In genomic region chr1:91206336-91206735, GRCm38 (mm10) we compare ENCODE assay signal across 13 mouse cellular contexts.
"Had no signal": no experiment of that assay in that cellular context is flagged by ENCODE, and none has a peak within 500 bp of the region (broad histone marks: within the 10 kb centered on the region; RNA-seq: fewer than 3 reads in every experiment).

No protein-coding gene starts in this region.

- DNase-seq: kidney, adult 11 months; kidney, adult 9 months; kidney, postnatal 36 days; retina, postnatal 1 day; right cerebral cortex, postnatal 4 days; spleen, adult 18-20 months; thymus, adult 2 months; thymus, postnatal 25 days had no signal

- ATAC-seq: midbrain, embryonic 15.5 days had no signal

- H3K4me1 ChIP-seq: stomach, embryonic 15.5 days had no signal

- H3K36me3 ChIP-seq: limb, embryonic 13.5 days; midbrain, embryonic 15.5 days; stomach, embryonic 15.5 days had no signal

- H3K27ac ChIP-seq: kidney, postnatal 0 days; limb, embryonic 13.5 days; liver, embryonic 14.5 days; midbrain, embryonic 15.5 days; stomach, embryonic 15.5 days had no signal

- H3K27me3 ChIP-seq: limb, embryonic 13.5 days; midbrain, embryonic 15.5 days; stomach, embryonic 15.5 days had no signal

- H3K9me3 ChIP-seq: limb, embryonic 13.5 days; midbrain, embryonic 15.5 days; stomach, embryonic 15.5 days had no signal

- H3K4me3 ChIP-seq: limb, embryonic 13.5 days; midbrain, embryonic 15.5 days; stomach, embryonic 15.5 days had no signal

- H3K4me2 ChIP-seq: limb, embryonic 13.5 days; midbrain, embryonic 15.5 days; stomach, embryonic 15.5 days had no signal

- H3K9ac ChIP-seq: limb, embryonic 13.5 days; liver, embryonic 14.5 days; midbrain, embryonic 15.5 days; stomach, embryonic 15.5 days had no signal
